Mouse (Mus musculus) erythroblast, adult 5-6 weeks (primary cell): ENCODE results near the gene Bfsp2. TPM values are rescaled to one million over a fixed set of nuclear protein-coding genes. Genes with fewer than 3 reads are reported as not detected.
"Not testable (repeated sequence)": the region's sequence is repeated elsewhere in the genome, so short reads cannot be mapped to it uniquely, and the experiment has no call there.

Experiments
- ATAC-seq: replicated peaks from 2 replicates; pipeline ENCODE4 v1.8.0; 2016; ENCODE audit warnings: moderate number of reproducible peaks, mild to moderate bottlenecking, moderate TSS enrichment, inconsistent platforms; ENCODE audit not compliant: poor library complexity, low FRiP score, severe bottlenecking
- total RNA-seq, 2 experiments: library from RNA; stranded (forward) in 1 of 2; stranded (reverse) in 1 of 2; fragments of 150-400 nt in 1 of 2; fragments of 200-764, 138-1000 nt in 1 of 2; gene quantifications; 2 replicates each; pipeline versions ENCODE4 v1.2.3 to v1.2.4; 2015 to 2017; ENCODE audit warnings: low replicate concordance in 2 of 2

The Bfsp2 gene
- total RNA-seq, 2 experiments from 2014 or later = not detected

GRCm38 (mm10) chr9:103434116-103434515, 46.1 kb downstream of the Bfsp2 start:
- no peak for ATAC-seq

GRCm38 (mm10) chr9:103432122-103432778, 48.0 kb downstream of the Bfsp2 start:
- no peak for ATAC-seq

- no peak for ATAC-seq
Observed at GRCm38 (mm10) chr9:103431718-103432117, 48.5 kb downstream of the Bfsp2 start.

GRCm38 (mm10) chr9:103430431-103431220, 49.6 kb downstream of the Bfsp2 start:
- ATAC-seq = no peak

GRCm38 (mm10) chr9:103426425-103426824, 53.8 kb downstream of the Bfsp2 start:
- ATAC-seq = no peak

GRCm38 (mm10) chr9:103424869-103425268, 55.4 kb downstream of the Bfsp2 start:
- no peak for ATAC-seq

- no peak for ATAC-seq
Observed at GRCm38 (mm10) chr9:103423951-103424350, 56.3 kb downstream of the Bfsp2 start.

GRCm38 (mm10) chr9:103423384-103423783, 56.8 kb downstream of the Bfsp2 start:
- ATAC-seq = no peak

GRCm38 (mm10) chr9:103422847-103423246, 57.4 kb downstream of the Bfsp2 start:
- no peak for ATAC-seq

GRCm38 (mm10) chr9:103420844-103421243, 59.4 kb downstream of the Bfsp2 start:
- ATAC-seq = no peak

GRCm38 (mm10) chr9:103418786-103419185, 61.4 kb downstream of the Bfsp2 start:
- ATAC-seq = no peak

- not testable (repeated sequence) for ATAC-seq
Observed at GRCm38 (mm10) chr9:103418267-103418666, 62.0 kb downstream of the Bfsp2 start.

GRCm38 (mm10) chr9:103413457-103413856, 66.8 kb downstream of the Bfsp2 start:
- ATAC-seq = no peak

GRCm38 (mm10) chr9:103409119-103409518, 71.1 kb downstream of the Bfsp2 start:
- no peak for ATAC-seq

GRCm38 (mm10) chr9:103408136-103408777, 72.0 kb downstream of the Bfsp2 start:
- ATAC-seq = no peak

- ATAC-seq = no peak
Observed at GRCm38 (mm10) chr9:103403331-103403973, 76.8 kb downstream of the Bfsp2 start.

GRCm38 (mm10) chr9:103398509-103399157, 81.6 kb downstream of the Bfsp2 start:
- no peak for ATAC-seq

GRCm38 (mm10) chr9:103393256-103393655, 87.0 kb downstream of the Bfsp2 start:
- no peak for ATAC-seq

- no peak for ATAC-seq
Observed at GRCm38 (mm10) chr9:103391796-103392372, 88.3 kb downstream of the Bfsp2 start.
